Mouse (Mus musculus) forebrain, postnatal 0 days (tissue): Measurements from ENCODE around the gene Top1. TPM values are rescaled to one million over a fixed set of nuclear protein-coding genes. Genes with fewer than 3 reads are reported as not detected.

Experiments used
- ATAC-seq: fragments of 200-750 bp; cut with Nextera tagmentation; 2 replicates; pipeline ENCODE4 v1.8.0; 2017; ENCODE audit warnings: mild to moderate bottlenecking, moderate library complexity
- DNase-seq: peaks from one replicate; pipeline ENCODE4 v3.0.0-alpha.2; 2015
- H3K27ac ChIP-seq: fragments of 300-500 bp; sonication (generic); 2 replicates; pipeline ENCODE4 v1.5.1; 2014; ENCODE audit warnings: low read depth, mild to moderate bottlenecking, antibody characterized with exemption, low read length, moderate library complexity, mixed read lengths
- H3K27me3 ChIP-seq: fragments of 300-500 bp; sonication (generic); 2 replicates; pipeline ENCODE4 v1.6.1; 2014; ENCODE audit warnings: mild to moderate bottlenecking, low read length, mixed read lengths; ENCODE audit not compliant: insufficient read depth
- H3K36me3 ChIP-seq: fragments of 300-500 bp; sonication (generic); 2 replicates; pipeline ENCODE4 v1.6.1; 2014; ENCODE audit warnings: mild to moderate bottlenecking, moderate library complexity; ENCODE audit not compliant: insufficient read depth
- H3K4me1 ChIP-seq: fragments of 300-500 bp; sonication (generic); 2 replicates; pipeline ENCODE4 v1.6.1; 2014; ENCODE audit warnings: antibody characterized with exemption; ENCODE audit not compliant: insufficient read depth
- H3K4me2 ChIP-seq: fragments of 300-500 bp; sonication (generic); 2 replicates; pipeline ENCODE4 v1.6.1; 2014; ENCODE audit warnings: low read depth, mild to moderate bottlenecking, moderate library complexity
- H3K4me3 ChIP-seq: fragments of 300-500 bp; sonication (generic); 2 replicates; pipeline ENCODE4 v1.5.1; 2014; ENCODE audit warnings: low read depth, low read length, mixed read lengths
- H3K9ac ChIP-seq: fragments of 300-500 bp; sonication (generic); 2 replicates; pipeline ENCODE4 v1.6.1; 2014; ENCODE audit warnings: mild to moderate bottlenecking
- H3K9me3 ChIP-seq: fragments of 300-500 bp; sonication (generic); 2 replicates; pipeline ENCODE4 v1.6.1; 2016; ENCODE audit warnings: low read length
- CTCF ChIP-seq: sonication (generic); IDR thresholded peaks from 2 replicates; pipeline ENCODE4 v1.5.1; 2016; ENCODE audit warnings: antibody characterized with exemption, control low read depth, low read depth
- WGBS: fragments of 180-500 bp; shearing (Covaris S2); extraction: QIAGEN DNeasy Blood & Tissue Kit; methylation state at CpG from one replicate; pipeline ENCODE4 v1.1.7; 2014; 5-methylcytosine and 5-hydroxymethylcytosine counted together
- polyA plus RNA-seq: library from polyadenylated mRNA; unstranded; fragments of >200 nt; fragmentation: Nextera tagmentation; extraction: Ambion mirVana; gene quantifications from 2 replicates; pipeline ENCODE4 v1.2.1, GENCODE M21; 2015
- total RNA-seq: library from RNA; depleted of rRNA; stranded (reverse); fragments of >200 nt; gene quantifications from 2 replicates; pipeline ENCODE4 v1.2.3, GENCODE M21; 2014

Top1 gene
- total and polyA plus RNA-seq, 2 experiments from 2014 or later = 46.1 to 56.7 TPM

DNA sequence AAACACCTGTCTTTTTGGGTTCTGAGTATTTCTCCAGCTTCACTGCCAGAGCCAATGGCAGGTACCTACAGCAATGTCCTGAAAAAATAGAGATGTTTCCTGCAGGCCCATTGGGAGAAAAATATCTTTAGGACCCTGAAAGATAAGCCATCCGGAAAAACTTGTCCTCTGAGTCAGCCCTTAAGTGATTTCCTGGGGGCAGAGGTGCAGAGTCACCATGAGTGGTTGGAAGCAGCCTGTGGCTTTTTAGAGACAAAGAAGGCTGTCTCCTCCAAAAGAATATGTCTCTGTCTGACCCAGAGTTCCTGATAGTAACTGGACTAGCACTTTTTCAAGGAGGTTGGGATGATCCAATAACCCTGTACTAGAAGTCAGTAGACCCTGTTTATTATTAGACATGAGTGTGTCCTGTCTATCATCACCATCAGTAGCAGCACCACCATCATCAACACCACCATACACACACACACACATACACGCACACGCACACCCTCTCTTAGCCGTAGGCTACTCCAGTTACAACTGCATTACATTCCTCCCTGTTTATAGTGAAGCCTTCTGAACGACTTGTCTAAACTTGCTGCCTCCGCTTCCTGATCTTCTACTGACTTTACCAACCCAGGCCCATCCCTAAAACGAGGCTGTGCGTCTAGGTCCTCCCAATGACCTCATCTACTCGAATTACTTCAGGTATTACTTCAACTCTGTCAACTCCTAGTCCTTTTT lies 14.7 kb upstream of the Top1 start:
- no peaks in the 10 kb centered on the region for H3K36me3 ChIP-seq
- no peak overlapping the region for H3K9ac ChIP-seq
- no peak overlapping the region for H3K4me2 ChIP-seq
- no peak for DNase-seq
- ATAC-seq = no peak
- 90% methylated on average over 9 of the region's 9 CpGs for WGBS
- H3K4me1 ChIP-seq = no peaks in the 10 kb centered on the region
- no peak for TF ChIP-seq CTCF
- H3K4me3 ChIP-seq = no peak overlapping the region
- H3K27ac ChIP-seq = no peak overlapping the region
- no peaks in the 10 kb centered on the region for H3K9me3 ChIP-seq
- no peaks in the 10 kb centered on the region for H3K27me3 ChIP-seq

DNA sequence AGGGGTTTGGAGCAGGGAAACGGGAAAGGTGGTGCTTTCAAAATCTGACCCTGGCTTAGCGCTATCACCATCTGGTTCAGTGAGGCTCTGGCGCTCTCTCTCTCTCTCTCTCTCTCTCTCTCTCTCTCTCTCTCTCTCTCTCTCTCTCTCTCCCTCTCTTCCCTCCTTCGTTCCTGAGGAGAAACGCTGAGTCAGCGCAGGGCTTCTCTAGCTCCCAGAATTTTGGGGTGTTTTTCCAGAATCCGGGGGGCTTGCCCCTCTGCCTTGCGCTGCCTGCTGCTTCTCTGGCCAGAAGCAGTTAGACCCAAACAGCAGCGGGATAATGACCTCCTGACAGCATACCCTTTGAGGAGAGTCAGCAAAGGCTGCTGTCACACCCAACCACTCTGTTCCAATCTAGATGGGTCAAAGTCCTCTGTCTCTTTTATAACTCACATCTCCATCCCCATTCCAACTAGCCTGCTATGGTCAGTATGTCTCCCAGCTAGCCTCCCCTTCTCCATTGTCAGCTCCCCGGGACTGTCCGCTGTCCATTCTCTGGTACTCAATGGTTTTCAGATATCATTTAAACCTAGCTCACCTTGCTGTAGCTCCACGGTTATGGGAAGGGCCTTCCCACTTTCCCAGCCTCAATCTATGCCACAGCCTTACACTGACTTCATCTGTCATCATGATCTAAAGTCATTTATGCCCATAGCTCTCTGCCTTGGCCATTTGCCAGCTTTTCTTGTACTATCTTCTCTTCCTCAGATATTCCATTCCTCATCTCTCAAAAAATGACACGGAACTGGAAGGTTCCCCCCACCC lies 5.6 kb upstream of the Top1 start:
- no peak overlapping the region for H3K9ac ChIP-seq
- no peaks in the 10 kb centered on the region for H3K27me3 ChIP-seq
- no peak overlapping the region for H3K4me2 ChIP-seq
- H3K27ac ChIP-seq = no peak overlapping the region
- no peak for TF ChIP-seq CTCF
- no peaks in the 10 kb centered on the region for H3K36me3 ChIP-seq
- H3K4me1 ChIP-seq = no peaks in the 10 kb centered on the region
- WGBS = 90% methylated on average over 12 of the region's 13 CpGs
- ATAC-seq = no peak
- H3K4me3 ChIP-seq = no peak overlapping the region
- no peaks in the 10 kb centered on the region for H3K9me3 ChIP-seq
- no peak for DNase-seq

DNA sequence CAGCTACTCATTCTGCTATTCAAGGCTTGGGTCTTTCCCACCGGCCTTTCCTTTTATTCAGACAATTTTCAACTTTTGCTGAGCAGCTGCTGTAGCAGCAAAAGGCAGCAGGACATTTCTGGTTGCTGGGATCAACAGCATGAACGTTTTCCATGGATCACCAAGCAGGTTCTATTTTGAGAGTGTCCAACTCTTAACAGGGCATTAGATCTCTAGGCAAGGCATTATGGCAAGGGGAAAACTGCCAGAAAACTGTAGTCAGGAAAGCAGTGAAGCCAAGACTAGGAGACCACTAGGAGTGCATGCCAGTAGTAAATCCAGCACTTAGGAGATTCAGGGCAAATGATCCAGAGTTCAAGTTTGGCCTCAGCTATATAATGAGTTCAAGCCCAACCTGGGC lies 4.5 kb upstream of the Top1 start:
- 59% methylated on average over 2 of the region's 2 CpGs for WGBS
- Histone ChIP-seq H3K9me3 (no peaks in the 10 kb centered on the region), H3K4me1 (no peaks in the 10 kb centered on the region), H3K4me2 (no peak overlapping the region), H3K36me3 (no peaks in the 10 kb centered on the region), H3K4me3 (no peak overlapping the region), H3K27me3 (no peaks in the 10 kb centered on the region), H3K27ac (no peak overlapping the region), H3K9ac (no peak overlapping the region)
- no peak for ATAC-seq
- TF ChIP-seq CTCF = no peak
- DNase-seq = no peak

DNA sequence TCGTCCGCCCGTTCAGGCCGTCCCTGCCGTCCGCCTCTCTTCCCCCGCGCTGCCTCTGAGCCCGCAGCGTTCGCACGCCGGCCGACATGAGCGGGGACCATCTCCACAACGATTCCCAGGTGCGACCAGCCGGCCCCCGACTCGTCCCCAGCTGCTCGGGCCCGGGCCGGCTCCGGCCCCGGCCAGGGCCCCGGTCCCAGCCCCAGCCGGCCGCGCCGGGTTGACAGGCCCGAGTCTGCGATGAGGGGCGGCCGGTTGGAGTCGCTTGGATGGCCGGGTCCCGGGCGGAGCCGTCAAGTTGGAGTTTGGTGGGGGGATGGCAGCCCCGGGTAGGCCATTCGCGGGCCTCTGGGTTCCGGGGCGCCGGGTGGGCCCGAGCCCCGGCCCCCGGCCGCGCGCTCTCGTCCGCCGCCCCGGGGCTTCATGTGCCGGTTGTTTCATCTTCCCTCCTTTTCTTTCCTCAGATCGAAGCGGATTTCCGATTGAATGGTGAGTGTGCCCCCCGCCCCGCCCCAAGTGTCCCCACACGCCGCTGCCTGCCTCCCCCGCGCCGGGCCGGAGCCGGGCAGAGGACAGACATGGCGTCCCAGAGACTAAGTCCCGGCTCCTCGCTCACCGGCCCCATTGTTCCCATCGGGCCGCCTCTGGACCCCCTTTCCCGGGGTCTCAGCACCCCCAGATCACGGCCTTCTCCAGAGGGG lies 606 bp downstream of the Top1 start:
- H3K27me3 ChIP-seq = no peaks in the 10 kb centered on the region
- WGBS = 2% methylated on average over 73 of the region's 76 CpGs
- DNase-seq (peak; percentile 54), ATAC-seq (peak; percentile 44)
- no peaks in the 10 kb centered on the region for H3K36me3 ChIP-seq
- peak overlapping the region; percentile 60 for H3K4me2 ChIP-seq
- peak overlapping the region; percentile 99 for H3K27ac ChIP-seq
- H3K4me3 ChIP-seq = peak overlapping the region; percentile 99
- TF ChIP-seq CTCF = no peak
- peak overlapping the region; percentile 100 for H3K9ac ChIP-seq
- H3K4me1 ChIP-seq = peaks cover 19% of the 10 kb centered on the region
- no peaks in the 10 kb centered on the region for H3K9me3 ChIP-seq

DNA sequence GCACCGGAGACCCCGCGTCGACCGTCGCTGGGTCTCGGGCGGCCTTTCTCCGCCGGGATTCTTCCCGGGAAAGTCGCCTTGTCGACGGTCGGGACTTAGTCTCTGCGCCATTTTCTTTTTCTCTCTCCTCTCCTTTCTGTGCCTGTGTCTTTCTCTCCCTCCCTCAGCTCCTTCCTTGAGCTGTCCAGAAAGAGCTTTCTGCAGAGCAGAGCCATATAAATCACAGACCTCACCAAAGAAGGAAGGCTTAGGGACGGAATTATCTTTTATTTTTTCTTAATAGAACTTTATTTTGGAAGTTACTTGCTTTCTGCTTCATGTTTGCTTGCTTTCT lies 1.1 kb downstream of the Top1 start:
- Histone ChIP-seq H3K9ac (peak overlapping the region; percentile 100), H3K4me3 (peak overlapping the region; percentile 99), H3K36me3 (no peaks in the 10 kb centered on the region), H3K9me3 (no peaks in the 10 kb centered on the region), H3K27me3 (no peaks in the 10 kb centered on the region), H3K4me2 (peak overlapping the region; percentile 60), H3K4me1 (peaks cover 19% of the 10 kb centered on the region), H3K27ac (peak overlapping the region; percentile 99)
- TF ChIP-seq CTCF = no peak
- WGBS = 0% methylated on average over 17 of the region's 17 CpGs
- no peak for ATAC-seq
- peak; percentile 59 for DNase-seq

DNA sequence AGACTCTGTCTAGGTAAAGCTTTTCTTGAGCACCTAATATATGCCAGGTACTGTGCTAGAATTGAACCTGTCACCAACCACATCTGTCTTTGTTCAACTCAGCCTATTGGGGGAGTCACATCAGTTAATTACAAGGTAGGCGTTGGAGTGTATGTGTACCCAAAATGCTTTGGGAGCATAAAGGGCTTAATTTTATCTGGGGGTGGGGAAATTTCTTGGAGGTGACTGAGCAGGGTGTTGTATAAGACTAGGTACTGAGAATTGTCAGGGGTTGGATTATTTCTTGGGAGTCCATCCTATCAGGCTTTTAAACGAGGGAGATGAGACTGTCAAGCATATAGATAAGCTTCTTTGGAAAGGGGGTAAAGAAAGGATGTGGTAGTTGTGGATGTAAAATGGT lies 2.4 kb downstream of the Top1 start:
- 17% methylated on average over 2 of the region's 2 CpGs for WGBS
- H3K27ac ChIP-seq = no peak overlapping the region
- no peaks in the 10 kb centered on the region for H3K9me3 ChIP-seq
- no peak for ATAC-seq
- no peaks in the 10 kb centered on the region for H3K36me3 ChIP-seq
- no peak for TF ChIP-seq CTCF
- H3K4me1 ChIP-seq = peaks cover 19% of the 10 kb centered on the region
- H3K4me2 ChIP-seq = peak overlapping the region; percentile 60
- peak overlapping the region; percentile 100 for H3K9ac ChIP-seq
- no peak for DNase-seq
- H3K4me3 ChIP-seq = peak overlapping the region; percentile 99
- no peaks in the 10 kb centered on the region for H3K27me3 ChIP-seq

DNA sequence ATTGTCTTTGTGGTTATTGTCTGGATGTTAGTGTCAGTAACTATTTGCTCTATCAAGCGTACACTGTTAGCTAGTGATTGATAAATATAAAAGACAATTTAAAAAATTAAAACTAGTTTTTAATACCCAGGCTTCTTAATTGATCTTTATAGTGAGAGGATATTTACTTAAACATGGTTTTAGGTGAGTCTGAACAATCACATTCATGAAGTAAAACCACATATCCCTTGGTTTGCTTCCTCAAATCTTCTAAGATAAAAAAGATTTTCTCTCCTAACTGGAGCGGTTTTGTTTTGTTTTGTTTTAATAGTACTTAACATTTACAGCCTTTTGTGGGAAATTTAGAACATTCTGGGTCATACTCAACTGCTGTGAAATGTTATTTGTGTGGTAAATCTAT lies 3.4 kb downstream of the Top1 start:
- TF ChIP-seq CTCF = no peak
- WGBS = 69% methylated on average over 2 of the region's 2 CpGs
- H3K4me1 ChIP-seq = peaks cover 19% of the 10 kb centered on the region
- no peak for DNase-seq
- H3K4me3 ChIP-seq = peak overlapping the region; percentile 99
- H3K27me3 ChIP-seq = no peaks in the 10 kb centered on the region
- H3K9ac ChIP-seq = peak overlapping the region; percentile 39
- H3K9me3 ChIP-seq = no peaks in the 10 kb centered on the region
- H3K36me3 ChIP-seq = no peaks in the 10 kb centered on the region
- no peak overlapping the region for H3K27ac ChIP-seq
- peak overlapping the region; percentile 60 for H3K4me2 ChIP-seq
- no peak for ATAC-seq
